Mouse (Mus musculus) C2C12 (cell line): ENCODE data around the gene Calm3.

Source experiments
- CEBPB ChIP-seq: IDR thresholded peaks from one replicate; pipeline ENCODE4 v1.6.1; 2011; ENCODE audit warnings: low read depth, mild to moderate bottlenecking, control low read depth, moderate library complexity
- CTCF ChIP-seq: IDR thresholded peaks from one replicate; pipeline ENCODE4 v1.5.1; 2011; ENCODE audit not compliant: control insufficient read depth, insufficient read depth, insufficient read length
- FOSL1 ChIP-seq: IDR thresholded peaks from one replicate; pipeline ENCODE4 v1.8.0; 2011; ENCODE audit warnings: mild to moderate bottlenecking, low read length; ENCODE audit not compliant: poor library complexity, insufficient read depth, severe bottlenecking
- MAX ChIP-seq: IDR thresholded peaks from one replicate; pipeline ENCODE4 v1.6.1; 2011; ENCODE audit warnings: mild to moderate bottlenecking, control low read depth
- MYOG ChIP-seq: IDR thresholded peaks from one replicate; pipeline ENCODE4 v1.6.1; 2011; ENCODE audit not compliant: control insufficient read depth, insufficient read length; ENCODE audit errors: extremely low read depth
- USF1 ChIP-seq: IDR thresholded peaks from one replicate; pipeline ENCODE4 v1.6.1; 2011; ENCODE audit warnings: low read depth, mild to moderate bottlenecking, control low read depth, moderate library complexity

GRCm38 (mm10) chr7:16876006-16876405, 47.9 kb downstream of the Calm3 start:
- no peak for TF ChIP-seq CTCF
- no peak for TF ChIP-seq MYOG
- no peak for TF ChIP-seq CEBPB
- TF ChIP-seq USF1 = no peak
- no peak for TF ChIP-seq FOSL1
- no peak for TF ChIP-seq MAX
